Mouse (Mus musculus) C2C12 (cell line): Measurements from ENCODE around the gene Htr2b. TPM values are rescaled to one million over a fixed set of nuclear protein-coding genes. Genes with fewer than 3 reads are reported as not detected.

Experiments used
- H3K27me3 ChIP-seq: one replicate; pipeline ENCODE4 v1.6.1; 2011; ENCODE audit not compliant: control insufficient read depth, insufficient read depth, insufficient read length
- H3K36me3 ChIP-seq: one replicate; pipeline ENCODE4 v1.6.1; 2011; ENCODE audit not compliant: control insufficient read depth, insufficient read depth
- H3K4me3 ChIP-seq: one replicate; pipeline ENCODE4 v1.5.1; 2011; ENCODE audit warnings: mild to moderate bottlenecking, control low read depth; ENCODE audit not compliant: poor library complexity, insufficient read depth, severe bottlenecking
- H3K79me2 ChIP-seq: one replicate; pipeline ENCODE4 v1.6.1; 2011; ENCODE audit not compliant: control insufficient read depth, insufficient read depth
- H3K79me3 ChIP-seq: one replicate; pipeline ENCODE4 v1.6.1; 2011; ENCODE audit warnings: low read depth, control low read depth
- H3ac ChIP-seq: one replicate; pipeline ENCODE3; 2011; ENCODE audit warnings: low read depth; ENCODE audit not compliant: control insufficient read depth, insufficient read length
- CEBPB ChIP-seq: IDR thresholded peaks from one replicate; pipeline ENCODE4 v1.6.1; 2011; ENCODE audit warnings: low read depth, mild to moderate bottlenecking, control low read depth, moderate library complexity
- CTCF ChIP-seq: IDR thresholded peaks from one replicate; pipeline ENCODE4 v1.5.1; 2011; ENCODE audit not compliant: control insufficient read depth, insufficient read depth, insufficient read length
- FOSL1 ChIP-seq: IDR thresholded peaks from one replicate; pipeline ENCODE4 v1.8.0; 2011; ENCODE audit warnings: mild to moderate bottlenecking, low read length; ENCODE audit not compliant: poor library complexity, insufficient read depth, severe bottlenecking
- MAX ChIP-seq: IDR thresholded peaks from one replicate; pipeline ENCODE4 v1.6.1; 2011; ENCODE audit warnings: mild to moderate bottlenecking, control low read depth
- MYOD1 ChIP-seq: IDR thresholded peaks from one replicate; pipeline ENCODE4 v1.6.1; 2011; ENCODE audit warnings: low read depth; ENCODE audit not compliant: control insufficient read depth, insufficient read length
- MYOG ChIP-seq: IDR thresholded peaks from one replicate; pipeline ENCODE4 v1.6.1; 2011; ENCODE audit not compliant: control insufficient read depth, insufficient read length; ENCODE audit errors: extremely low read depth
- USF1 ChIP-seq: IDR thresholded peaks from one replicate; pipeline ENCODE4 v1.6.1; 2011; ENCODE audit warnings: low read depth, mild to moderate bottlenecking, control low read depth, moderate library complexity
- polyA plus RNA-seq: library from polyadenylated mRNA; unstranded; fragments of >200 nt; fragmentation: generic; extraction: Trizol; gene quantifications from one replicate; pipeline ENCODE4 v1.2.1, GENCODE M21; 2012; ENCODE audit warnings: missing spikeins

The Htr2b gene
- polyA plus RNA-seq, 1 experiment: 0.14 TPM

GRCm38 (mm10) chr1:86094413-86094812 is 17.4 kb downstream of the Htr2b start:
- Histone ChIP-seq H3K4me3 (no peak overlapping the region), H3K79me3 (peaks cover 11% of the 10 kb centered on the region), H3K36me3 (peaks cover 89% of the 10 kb centered on the region), H3K27me3 (no peaks in the 10 kb centered on the region), H3ac (no peak overlapping the region), H3K79me2 (peaks cover 5% of the 10 kb centered on the region)
- TF ChIP-seq CTCF (no peak), FOSL1 (no peak), MAX (no peak), MYOG (no peak), USF1 (no peak), MYOD1 (no peak), CEBPB (no peak)

- TF ChIP-seq USF1: no peak
- no peak for TF ChIP-seq MYOG
- TF ChIP-seq MYOD1: no peak
- TF ChIP-seq FOSL1: no peak
- TF ChIP-seq CTCF: no peak
- TF ChIP-seq CEBPB: no peak
- no peak for TF ChIP-seq MAX
- Histone ChIP-seq H3K4me3 (no peak overlapping the region), H3K27me3 (no peaks in the 10 kb centered on the region), H3ac (no peak overlapping the region), H3K79me3 (peaks cover 11% of the 10 kb centered on the region), H3K36me3 (peaks cover 91% of the 10 kb centered on the region), H3K79me2 (no peaks in the 10 kb centered on the region)
Measured at GRCm38 (mm10) chr1:86076565-86076964, 35.2 kb downstream of the Htr2b start.

GRCm38 (mm10) chr1:86064271-86064991 is 47.3 kb downstream of the Htr2b start, which contains the start of gene Psmd1:
TSS of gene Psmd1 (plus strand) at chr1:86064387.
- H3ac ChIP-seq: peak within 1 kb of the TSS; percentile 90
- peaks cover 3% of the 10 kb centered on the region for H3K27me3 ChIP-seq
- TF ChIP-seq MYOD1 (no peak), CEBPB (no peak), CTCF (peak; percentile 69), MYOG (no peak), USF1 (no peak), FOSL1 (no peak), MAX (peak; percentile 96)
- H3K36me3 ChIP-seq: peaks cover 11% of the 10 kb centered on the region
- peak within 1 kb of the TSS; percentile 98 for H3K4me3 ChIP-seq
- peaks cover 51% of the 10 kb centered on the region for H3K79me2 ChIP-seq
- H3K79me3 ChIP-seq: peaks cover 49% of the 10 kb centered on the region

- H3K79me2 ChIP-seq: peaks cover 32% of the 10 kb centered on the region
- H3ac ChIP-seq: no peak overlapping the region
- peaks cover 30% of the 10 kb centered on the region for H3K79me3 ChIP-seq
- H3K27me3 ChIP-seq: peaks cover 3% of the 10 kb centered on the region
- peaks cover 11% of the 10 kb centered on the region for H3K36me3 ChIP-seq
- TF ChIP-seq CTCF (no peak), CEBPB (no peak), USF1 (no peak), FOSL1 (no peak), MAX (no peak), MYOG (no peak), MYOD1 (no peak)
- H3K4me3 ChIP-seq: no peak overlapping the region
Measured at GRCm38 (mm10) chr1:86062523-86062922, 49.2 kb downstream of the Htr2b start.

- Histone ChIP-seq H3ac (no peak overlapping the region), H3K27me3 (peaks cover 9% of the 10 kb centered on the region), H3K36me3 (no peaks in the 10 kb centered on the region), H3K79me2 (no peaks in the 10 kb centered on the region), H3K79me3 (no peaks in the 10 kb centered on the region), H3K4me3 (no peak overlapping the region)
- TF ChIP-seq CTCF: peak; percentile 79
- TF ChIP-seq USF1: no peak
- TF ChIP-seq CEBPB: no peak
- TF ChIP-seq MYOD1: no peak
- TF ChIP-seq FOSL1: no peak
Measured at GRCm38 (mm10) chr1:86058856-86059769, 52.7 kb downstream of the Htr2b start.
